Mouse (Mus musculus) forebrain, embryonic 12.5 days (tissue): ENCODE measurements around the gene Gm28043. TPM values are rescaled to one million over a fixed set of nuclear protein-coding genes. Genes with fewer than 3 reads are reported as not detected.

Experiments used
- ATAC-seq: fragments of 200-750 bp; cut with Nextera tagmentation; 2 replicates; pipeline ENCODE4 v1.8.0; 2017; ENCODE audit warnings: moderate TSS enrichment; ENCODE audit not compliant: low FRiP score
- H3K27ac ChIP-seq: fragments of 300-500 bp; sonication (generic); 2 replicates; pipeline ENCODE4 v1.5.1; 2016; ENCODE audit warnings: mild to moderate bottlenecking
- H3K27me3 ChIP-seq: fragments of 300-500 bp; sonication (generic); 2 replicates; pipeline ENCODE4 v1.6.1; 2016; ENCODE audit warnings: mild to moderate bottlenecking
- H3K36me3 ChIP-seq: fragments of 300-500 bp; sonication (generic); replicated peaks from 2 replicates; pipeline ENCODE4 v1.6.1; 2016; ENCODE audit warnings: mild to moderate bottlenecking
- H3K4me1 ChIP-seq: fragments of 300-500 bp; sonication (generic); 2 replicates; pipeline ENCODE4 v1.6.1; 2016
- H3K4me2 ChIP-seq: fragments of 300-500 bp; sonication (generic); 2 replicates; pipeline ENCODE4 v1.6.1; 2016; ENCODE audit warnings: mild to moderate bottlenecking, moderate library complexity
- H3K4me3 ChIP-seq: fragments of 300-500 bp; sonication (generic); replicated peaks from 2 replicates; pipeline ENCODE4 v1.5.1; 2016; ENCODE audit warnings: mild to moderate bottlenecking
- H3K9ac ChIP-seq: fragments of 300-500 bp; sonication (generic); 2 replicates; pipeline ENCODE4 v1.6.1; 2016; ENCODE audit warnings: mild to moderate bottlenecking
- H3K9me3 ChIP-seq: fragments of 300-500 bp; sonication (generic); 2 replicates; pipeline ENCODE4 v1.6.1; 2016
- WGBS: fragments of 180-500 bp; shearing (Covaris S2); methylation state at CpG from one replicate; pipeline ENCODE4 v1.1.7; 2016; 5-methylcytosine and 5-hydroxymethylcytosine counted together
- polyA plus RNA-seq: library from polyadenylated mRNA; unstranded; fragments of >200 nt; fragmentation: Nextera tagmentation; extraction: Ambion mirVana; gene quantifications from 2 replicates; pipeline ENCODE4 v1.2.1, GENCODE M21; 2016

Gene Gm28043
- polyA plus RNA-seq, 1 experiment from 2014 or later: 4.6 TPM

DNA sequence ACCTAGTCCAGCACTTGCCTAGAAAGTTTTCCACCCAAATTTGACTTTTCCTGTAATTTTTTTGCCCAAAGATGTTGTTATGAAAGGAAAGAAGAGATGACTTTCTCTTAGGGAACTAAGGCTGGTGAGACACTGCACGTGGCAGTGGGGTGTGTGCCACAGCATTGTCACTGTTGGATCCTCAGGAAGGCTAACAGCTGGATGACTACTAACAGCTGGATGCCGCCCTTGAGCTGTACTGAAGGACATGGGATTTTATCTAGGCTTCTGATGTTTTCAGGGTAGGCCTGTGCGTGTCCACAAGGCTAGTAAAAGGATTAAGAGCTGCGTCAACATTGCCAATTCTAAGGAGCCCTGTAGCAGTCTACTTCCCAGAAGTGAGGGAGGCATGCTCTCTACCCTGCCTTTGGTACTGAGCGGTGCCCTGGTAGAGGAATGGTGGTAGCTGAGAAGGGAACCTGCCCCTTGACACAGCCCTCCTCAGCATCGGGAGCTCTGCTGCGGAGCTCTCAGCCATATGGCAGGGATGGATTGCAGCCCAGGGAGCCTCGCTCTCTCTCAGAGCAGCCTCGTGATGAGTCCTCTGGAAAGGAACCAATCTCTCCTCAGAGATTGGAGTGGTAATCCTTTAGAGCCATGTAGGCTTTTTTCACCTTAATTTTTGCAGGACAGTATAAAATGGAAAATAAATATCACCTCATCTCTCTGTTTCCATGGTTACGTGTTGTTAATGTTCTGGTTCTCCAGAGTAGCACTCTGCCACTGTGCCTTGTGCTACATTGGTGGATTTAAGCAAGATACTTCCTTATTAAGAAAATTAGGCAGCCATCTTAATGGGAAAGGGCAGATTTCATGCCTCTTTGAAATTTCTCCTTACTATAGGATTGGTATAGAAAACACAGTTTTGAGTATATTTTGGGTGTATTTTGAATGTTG lies 53.6 kb downstream of the Gm28043 start:
- peaks cover 57% of the 10 kb centered on the region for H3K36me3 ChIP-seq
- H3K4me3 ChIP-seq: no peak overlapping the region
- H3K4me1 ChIP-seq: peaks cover 6% of the 10 kb centered on the region; the same call in 1 of the 2 replicates
- H3K9me3 ChIP-seq: no peaks in the 10 kb centered on the region
- H3K27me3 ChIP-seq: no peaks in the 10 kb centered on the region
- no peak overlapping the region for H3K9ac ChIP-seq
- no peak overlapping the region for H3K4me2 ChIP-seq
- no peak for ATAC-seq
- WGBS: 88% methylated on average over 10 of the region's 10 CpGs
- H3K27ac ChIP-seq: no peak overlapping the region

DNA sequence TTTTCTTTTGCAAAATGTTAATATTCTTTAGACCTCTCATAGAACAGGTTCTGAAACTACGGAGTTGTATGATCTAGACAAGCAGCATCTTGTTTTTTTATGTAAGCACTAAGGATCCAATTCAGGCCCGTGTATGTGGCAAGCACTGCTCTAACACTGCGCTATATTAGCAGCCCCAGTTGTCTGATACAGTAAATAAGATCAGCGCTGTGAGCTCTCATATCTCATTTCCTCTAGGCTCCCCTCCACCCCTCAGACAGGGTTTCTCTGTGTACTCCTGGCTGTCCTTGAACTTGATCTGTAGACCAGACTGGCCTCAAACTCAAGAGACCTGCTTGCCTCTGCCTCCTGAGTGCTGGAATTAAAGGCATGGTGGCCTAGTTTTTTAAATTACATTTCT lies 54.4 kb downstream of the Gm28043 start:
- H3K36me3 ChIP-seq: peaks cover 57% of the 10 kb centered on the region
- no peak overlapping the region for H3K4me2 ChIP-seq
- no peak overlapping the region for H3K4me3 ChIP-seq
- H3K27ac ChIP-seq: no peak overlapping the region
- H3K9ac ChIP-seq: no peak overlapping the region
- 97% methylated on average over 4 of the region's 4 CpGs for WGBS
- peaks cover 6% of the 10 kb centered on the region; the same call in 1 of the 2 replicates for H3K4me1 ChIP-seq
- H3K9me3 ChIP-seq: no peaks in the 10 kb centered on the region
- ATAC-seq: no peak
- H3K27me3 ChIP-seq: no peaks in the 10 kb centered on the region

DNA sequence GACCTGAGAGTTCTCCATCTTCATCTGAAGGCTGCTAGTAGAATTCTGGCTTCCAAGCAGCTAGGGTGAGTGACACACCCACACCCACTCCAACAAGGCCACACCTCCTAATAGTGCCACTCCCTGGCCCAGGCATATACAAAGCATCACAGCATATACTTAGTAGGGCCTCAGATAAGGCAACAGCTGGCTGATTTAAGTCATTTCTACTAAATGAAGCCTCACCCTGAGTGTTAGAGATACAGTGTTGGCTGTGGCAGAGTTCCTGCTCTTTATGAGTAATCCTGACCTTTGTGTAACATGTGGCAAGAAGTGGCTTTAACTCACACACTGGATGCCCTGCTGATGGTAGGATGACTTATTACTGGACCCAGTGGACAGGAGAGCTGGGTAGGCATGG lies 55.3 kb downstream of the Gm28043 start:
- Histone ChIP-seq H3K4me3 (no peak overlapping the region), H3K4me2 (no peak overlapping the region), H3K4me1 (peaks cover 6% of the 10 kb centered on the region; the same call in 1 of the 2 replicates), H3K9me3 (no peaks in the 10 kb centered on the region), H3K27me3 (no peaks in the 10 kb centered on the region), H3K27ac (no peak overlapping the region), H3K36me3 (peaks cover 58% of the 10 kb centered on the region), H3K9ac (no peak overlapping the region)
- ATAC-seq: no peak

DNA sequence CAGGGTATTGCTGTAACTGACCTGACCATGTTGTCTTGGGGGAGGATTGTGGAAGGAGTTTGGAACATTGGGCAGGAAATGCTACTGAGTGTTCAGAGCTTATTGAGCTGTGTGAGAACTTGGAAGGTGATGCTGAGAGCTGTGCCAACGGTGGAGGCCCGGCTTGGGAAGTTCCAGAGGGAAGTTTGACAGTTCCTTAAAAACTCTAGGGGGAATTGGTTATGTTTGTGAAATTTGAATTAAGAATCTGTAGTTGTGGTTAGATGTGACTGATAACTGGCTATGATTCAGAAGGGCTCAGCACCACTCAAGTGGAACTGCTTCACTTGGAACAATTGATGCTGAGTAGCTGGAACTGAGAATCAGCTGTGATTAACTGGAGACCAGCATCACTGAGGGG lies 56.3 kb downstream of the Gm28043 start:
- Histone ChIP-seq H3K27me3 (no peaks in the 10 kb centered on the region), H3K9ac (no peak overlapping the region), H3K4me2 (no peak overlapping the region), H3K4me3 (no peak overlapping the region), H3K4me1 (peaks cover 6% of the 10 kb centered on the region; the same call in 1 of the 2 replicates), H3K27ac (no peak overlapping the region), H3K9me3 (no peaks in the 10 kb centered on the region), H3K36me3 (peaks cover 66% of the 10 kb centered on the region)
- no peak for ATAC-seq
- 96% methylated on average over 2 of the region's 2 CpGs for WGBS

DNA sequence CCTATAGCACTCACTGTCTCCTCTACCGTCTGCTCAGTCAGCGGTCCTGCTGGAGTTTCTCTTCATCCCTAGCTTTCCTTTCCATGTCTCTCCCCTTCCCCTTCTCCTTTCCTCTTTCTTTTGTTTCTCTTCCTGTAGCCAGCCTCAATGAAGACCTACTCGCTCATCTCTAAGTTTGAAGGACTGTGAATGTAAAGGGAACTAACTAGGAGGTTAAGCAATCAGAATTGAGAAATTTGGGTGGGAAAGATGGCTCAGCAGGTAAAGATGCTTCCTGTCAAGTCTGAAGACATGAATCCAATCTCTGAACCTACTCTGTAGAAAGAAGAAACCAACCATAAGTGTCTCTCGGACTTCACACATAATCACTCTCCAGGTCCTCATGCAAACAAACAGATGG lies 58.6 kb downstream of the Gm28043 start:
- H3K4me2 ChIP-seq: no peak overlapping the region
- no peak for ATAC-seq
- H3K36me3 ChIP-seq: peaks cover 74% of the 10 kb centered on the region
- WGBS: 96% methylated on average over 4 of the region's 4 CpGs
- H3K9me3 ChIP-seq: no peaks in the 10 kb centered on the region
- H3K27ac ChIP-seq: no peak overlapping the region
- no peaks in the 10 kb centered on the region for H3K27me3 ChIP-seq
- peaks cover under 1% of the 10 kb centered on the region; the same call in 1 of the 2 replicates for H3K4me1 ChIP-seq
- H3K9ac ChIP-seq: no peak overlapping the region
- H3K4me3 ChIP-seq: no peak overlapping the region

DNA sequence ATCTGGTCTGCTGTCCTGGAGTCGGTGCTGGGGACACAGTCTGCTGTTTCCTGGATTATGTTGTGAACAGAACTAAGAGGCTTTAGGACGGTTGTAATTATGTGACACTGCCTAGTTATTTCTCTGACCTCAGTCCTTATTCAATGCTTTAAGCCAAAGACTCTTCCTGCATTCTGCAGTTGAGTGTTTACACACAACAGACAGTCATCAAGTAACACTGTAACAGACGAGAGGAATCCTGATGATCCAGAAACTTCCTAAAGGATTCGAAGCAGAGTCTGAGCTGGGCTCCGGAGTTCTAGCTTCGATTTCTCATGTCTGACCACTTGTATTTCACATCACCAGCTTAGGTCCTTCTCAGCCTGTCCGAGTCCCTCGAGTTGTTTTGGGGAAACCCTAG lies 63.9 kb downstream of the Gm28043 start:
- WGBS: 91% methylated on average over 8 of the region's 8 CpGs
- Histone ChIP-seq H3K27me3 (no peaks in the 10 kb centered on the region), H3K27ac (no peak overlapping the region), H3K9ac (no peak overlapping the region), H3K4me2 (no peak overlapping the region), H3K4me1 (0 out of 2 replicates have a peak, but pooled peaks cover 6% of the 10 kb centered on the region), H3K36me3 (peaks cover 93% of the 10 kb centered on the region), H3K9me3 (no peaks in the 10 kb centered on the region), H3K4me3 (no peak overlapping the region)
- ATAC-seq: no peak

DNA sequence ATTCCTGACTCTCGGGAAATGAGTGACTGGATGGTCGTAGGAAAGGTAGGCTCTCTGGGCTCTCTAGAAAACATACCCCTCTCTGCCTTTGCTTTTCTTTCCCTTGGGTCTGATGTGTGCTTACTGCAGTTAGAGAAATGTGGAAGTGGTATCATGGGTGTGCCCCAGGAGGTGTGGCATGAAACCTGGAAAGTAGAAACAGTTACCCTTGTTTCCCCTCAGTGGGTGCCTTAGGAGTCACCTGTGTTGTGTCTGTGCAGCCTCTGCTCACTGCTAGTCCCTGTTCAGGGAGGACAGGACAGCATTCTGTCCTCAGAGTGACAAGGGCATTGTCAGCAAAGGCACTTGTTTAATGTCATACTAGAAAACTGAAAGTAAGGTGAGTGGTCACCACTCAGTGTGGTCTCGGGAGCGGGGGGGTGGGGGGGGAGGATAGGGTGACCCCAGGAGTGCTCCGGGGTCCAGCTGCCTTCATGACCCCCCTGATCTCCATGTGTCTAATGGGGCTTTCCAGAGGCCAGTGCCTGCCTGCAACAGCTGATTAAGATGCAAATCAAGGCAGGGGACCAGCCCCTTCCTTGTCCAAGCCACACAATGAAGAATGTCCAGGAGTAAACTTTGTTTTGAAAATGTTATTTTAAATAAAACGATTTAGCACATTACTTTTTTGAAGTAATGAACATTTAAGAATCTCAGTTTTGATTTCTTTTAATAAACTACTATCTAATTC lies 64.5 kb downstream of the Gm28043 start:
- H3K9me3 ChIP-seq: no peaks in the 10 kb centered on the region
- no peak overlapping the region for H3K4me2 ChIP-seq
- H3K36me3 ChIP-seq: peaks cover 92% of the 10 kb centered on the region
- no peak overlapping the region for H3K9ac ChIP-seq
- 0 out of 2 replicates have a peak overlapping the region, but pooled peaks have one; percentile 31 for H3K27ac ChIP-seq
- 0 out of 2 replicates have a peak, but pooled peaks cover 6% of the 10 kb centered on the region for H3K4me1 ChIP-seq
- H3K27me3 ChIP-seq: no peaks in the 10 kb centered on the region
- WGBS: 84% methylated on average over 6 of the region's 6 CpGs
- ATAC-seq: no peak
- no peak overlapping the region for H3K4me3 ChIP-seq

DNA sequence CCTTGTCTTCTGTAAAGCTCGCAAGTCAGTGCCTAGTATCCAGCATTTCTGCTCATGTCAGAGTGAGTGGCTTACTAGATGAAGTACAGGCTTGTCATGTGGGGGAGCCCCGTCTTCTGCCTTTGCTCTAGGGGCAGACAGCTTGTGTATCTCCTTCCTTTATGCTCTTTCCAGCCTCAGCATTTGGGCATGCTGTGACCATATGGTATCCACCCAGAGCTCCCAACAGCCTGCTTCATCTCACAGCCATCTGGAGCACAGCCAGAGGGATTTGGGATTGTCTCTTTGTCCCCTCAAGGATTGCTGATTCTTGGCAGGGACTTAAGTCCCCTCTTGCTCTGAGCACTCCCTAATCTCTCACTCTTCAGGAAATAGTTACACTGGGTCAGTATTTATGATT lies 65.5 kb downstream of the Gm28043 start:
- no peaks in the 10 kb centered on the region for H3K27me3 ChIP-seq
- H3K9ac ChIP-seq: no peak overlapping the region
- no peak for ATAC-seq
- 0 out of 2 replicates have a peak, but pooled peaks cover 6% of the 10 kb centered on the region for H3K4me1 ChIP-seq
- no peak overlapping the region for H3K4me3 ChIP-seq
- H3K36me3 ChIP-seq: peaks cover 93% of the 10 kb centered on the region
- 77% methylated on average over 2 of the region's 2 CpGs for WGBS
- peak overlapping the region; percentile 71 for H3K27ac ChIP-seq
- no peaks in the 10 kb centered on the region for H3K9me3 ChIP-seq
- no peak overlapping the region for H3K4me2 ChIP-seq

DNA sequence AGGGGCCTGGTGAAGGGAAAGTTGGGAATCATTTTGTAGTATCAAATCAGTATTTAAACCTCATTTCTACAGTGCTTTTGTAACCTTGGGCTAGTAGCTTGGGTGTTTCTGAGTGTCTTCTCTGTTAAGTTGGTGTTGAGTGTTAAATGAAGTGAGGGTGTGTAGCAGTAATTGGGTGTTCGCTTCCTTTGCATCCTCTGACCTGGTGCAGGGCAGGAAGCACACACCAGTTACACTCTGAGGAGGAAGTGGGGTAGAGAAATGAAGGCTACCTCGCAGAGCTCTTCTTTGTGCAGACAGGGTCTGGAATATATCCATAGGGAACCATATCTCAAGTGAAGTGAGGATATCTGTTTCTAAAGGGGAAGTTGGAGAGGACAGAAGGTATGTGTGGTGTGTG lies 66.2 kb downstream of the Gm28043 start:
- Histone ChIP-seq H3K4me2 (no peak overlapping the region), H3K27ac (0 out of 2 replicates have a peak overlapping the region, but pooled peaks have one; percentile 21), H3K9ac (no peak overlapping the region), H3K4me3 (no peak overlapping the region), H3K27me3 (no peaks in the 10 kb centered on the region), H3K9me3 (no peaks in the 10 kb centered on the region), H3K4me1 (0 out of 2 replicates have a peak, but pooled peaks cover 6% of the 10 kb centered on the region), H3K36me3 (peaks cover 93% of the 10 kb centered on the region)
- 93% methylated on average over 2 of the region's 2 CpGs for WGBS
- ATAC-seq: no peak

DNA sequence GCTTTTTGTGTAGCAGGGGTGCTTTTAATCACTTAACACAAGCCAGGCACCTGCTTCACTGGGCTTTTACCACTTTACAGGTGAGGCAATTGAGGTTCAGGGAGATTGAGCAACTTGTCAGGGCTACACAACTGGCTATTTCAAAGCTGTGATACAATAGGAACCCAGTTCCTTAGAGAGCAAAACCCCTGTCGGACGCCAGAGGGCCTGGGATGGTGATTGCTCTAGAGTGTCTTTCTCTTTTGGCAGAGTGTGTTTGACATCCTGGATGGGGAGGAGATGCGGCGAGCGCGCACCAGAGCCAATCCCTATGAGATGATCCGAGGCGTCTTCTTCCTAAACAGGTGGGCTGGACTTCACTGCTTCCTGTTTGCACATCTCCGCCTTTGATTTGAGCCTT lies 67.0 kb downstream of the Gm28043 start:
- H3K27me3 ChIP-seq: no peaks in the 10 kb centered on the region
- H3K9ac ChIP-seq: no peak overlapping the region
- H3K27ac ChIP-seq: no peak overlapping the region
- no peaks in the 10 kb centered on the region for H3K9me3 ChIP-seq
- peaks cover 93% of the 10 kb centered on the region for H3K36me3 ChIP-seq
- WGBS: 97% methylated on average over 9 of the region's 9 CpGs
- ATAC-seq: no peak
- H3K4me2 ChIP-seq: no peak overlapping the region
- H3K4me3 ChIP-seq: no peak overlapping the region
- H3K4me1 ChIP-seq: 0 out of 2 replicates have a peak, but pooled peaks cover 6% of the 10 kb centered on the region

DNA sequence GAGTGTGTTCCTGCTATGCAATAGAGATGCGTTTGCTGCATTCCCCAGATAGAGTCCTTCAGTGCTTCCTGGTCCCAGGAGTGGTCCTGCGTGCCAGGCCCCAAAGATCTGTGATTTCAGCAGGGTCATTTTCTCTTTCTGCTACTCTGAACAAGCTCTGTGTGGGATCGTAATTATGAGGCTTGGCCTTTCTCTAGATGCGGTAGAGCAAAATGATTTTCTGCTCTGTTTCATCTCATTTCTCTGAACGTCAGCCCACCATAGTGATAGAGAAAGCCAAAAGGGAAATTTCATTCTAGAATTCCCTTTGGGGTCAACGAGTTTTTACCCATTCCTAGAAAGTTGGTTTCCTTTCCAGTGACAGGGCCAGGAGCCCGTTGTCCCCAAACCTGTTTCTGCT lies 67.6 kb downstream of the Gm28043 start:
- Histone ChIP-seq H3K4me2 (no peak overlapping the region), H3K9me3 (no peaks in the 10 kb centered on the region), H3K36me3 (peaks cover 91% of the 10 kb centered on the region), H3K4me1 (0 out of 2 replicates have a peak, but pooled peaks cover 6% of the 10 kb centered on the region), H3K27ac (no peak overlapping the region), H3K27me3 (no peaks in the 10 kb centered on the region), H3K4me3 (no peak overlapping the region), H3K9ac (no peak overlapping the region)
- 74% methylated on average over 7 of the region's 7 CpGs for WGBS
- ATAC-seq: no peak

DNA sequence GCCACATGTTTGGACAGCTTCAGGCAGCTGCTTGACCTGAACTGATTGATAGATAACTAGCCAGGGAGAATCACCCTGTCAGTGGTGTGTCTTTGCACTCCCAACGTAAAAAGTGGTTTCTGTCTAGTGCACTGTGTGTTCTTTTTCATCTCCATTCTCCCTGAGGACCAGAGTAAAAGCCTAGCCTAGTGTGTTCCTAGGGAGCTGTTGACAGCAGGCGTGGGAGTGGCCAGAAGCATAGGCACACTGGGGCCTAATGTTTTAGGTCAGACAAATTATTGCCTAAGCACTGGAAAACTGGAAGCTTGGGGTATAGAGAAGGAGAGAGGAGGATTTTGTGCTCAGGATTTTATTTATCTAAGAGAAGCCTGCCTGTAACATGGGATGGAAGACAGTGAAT lies 68.5 kb downstream of the Gm28043 start:
- Histone ChIP-seq H3K4me2 (no peak overlapping the region), H3K27ac (no peak overlapping the region), H3K27me3 (no peaks in the 10 kb centered on the region), H3K4me1 (0 out of 2 replicates have a peak, but pooled peaks cover 6% of the 10 kb centered on the region), H3K4me3 (no peak overlapping the region), H3K9ac (no peak overlapping the region), H3K36me3 (peaks cover 91% of the 10 kb centered on the region), H3K9me3 (no peaks in the 10 kb centered on the region)
- 90% methylated on average over 2 of the region's 2 CpGs for WGBS
- ATAC-seq: no peak
